Mouse (Mus musculus): ENCODE measurements around the gene Mei1. TPM values are rescaled to one million over a fixed set of nuclear protein-coding genes. Genes with fewer than 3 reads are reported as not detected.

Gene Mei1
- polyA plus RNA-seq, 1 experiment = not detected

- Histone ChIP-seq H3K27me3 (ENCODE audit: control insufficient read depth, insufficient read depth, low read length, poor library complexity, severe bottlenecking) (no peaks in the 10 kb centered on the region), H3K4me1 (ENCODE audit: control insufficient read depth, insufficient read depth, low read length) (peaks cover 2% of the 10 kb centered on the region), H3K9me3 (replicated peaks; ENCODE audit: control insufficient read depth, insufficient read depth, low read length, poor library complexity, severe bottlenecking) (no peaks in the 10 kb centered on the region), H3K9ac (ENCODE audit: low read depth, poor library complexity, severe bottlenecking) (peak within 1 kb of the TSS; percentile 93), H3K36me3 (ENCODE audit: control insufficient read depth, insufficient read depth, low read length, poor library complexity, severe bottlenecking) (peaks cover 21% of the 10 kb centered on the region), H3K4me3 (ENCODE audit: low read depth, low read length) (peak within 1 kb of the TSS; percentile 95), H3K27ac (ENCODE audit: insufficient read depth, low read length) (peak within 1 kb of the TSS; percentile 27; the same call in 1 of the 2 replicates)
- no peak for TF ChIP-seq CTCF (IDR thresholded peaks at IDR 0.05; ENCODE audit: low read depth, low read length)
- TF ChIP-seq POLR2A (IDR thresholded peaks at IDR 0.05; ENCODE audit: insufficient read depth, low read length) = peak; percentile 49
Measured at GRCm38 (mm10) chr15:82047080-82047883, 22.5 kb upstream of the Mei1 start, which contains the start of gene Snu13. TSS of gene Snu13 (minus strand) at chr15:82047598.

GRCm38 (mm10) chr15:82052544-82052943, 17.3 kb upstream of the Mei1 start:
- Histone ChIP-seq H3K9me3 (replicated peaks; ENCODE audit: control insufficient read depth, insufficient read depth, low read length, poor library complexity, severe bottlenecking) (no peaks in the 10 kb centered on the region), H3K9ac (ENCODE audit: low read depth, poor library complexity, severe bottlenecking) (no peak overlapping the region), H3K27me3 (ENCODE audit: control insufficient read depth, insufficient read depth, low read length, poor library complexity, severe bottlenecking) (no peaks in the 10 kb centered on the region), H3K4me3 (ENCODE audit: low read depth, low read length) (no peak overlapping the region), H3K4me1 (ENCODE audit: control insufficient read depth, insufficient read depth, low read length) (no peaks in the 10 kb centered on the region), H3K36me3 (ENCODE audit: control insufficient read depth, insufficient read depth, low read length, poor library complexity, severe bottlenecking) (no peaks in the 10 kb centered on the region), H3K27ac (ENCODE audit: insufficient read depth, low read length) (no peak overlapping the region)
- TF ChIP-seq EP300 (IDR thresholded peaks at IDR 0.05; ENCODE audit: insufficient read depth, low read depth, low read length) (no peak), CTCF (IDR thresholded peaks at IDR 0.05; ENCODE audit: low read depth, low read length) (no peak), POLR2A (IDR thresholded peaks at IDR 0.05; ENCODE audit: insufficient read depth, low read length) (no peak)

- Histone ChIP-seq H3K9me3 (replicated peaks; ENCODE audit: control insufficient read depth, insufficient read depth, low read length, poor library complexity, severe bottlenecking) (no peaks in the 10 kb centered on the region), H3K4me1 (ENCODE audit: control insufficient read depth, insufficient read depth, low read length) (no peaks in the 10 kb centered on the region), H3K4me3 (ENCODE audit: low read depth, low read length) (no peak within 1 kb of the TSS), H3K9ac (ENCODE audit: low read depth, poor library complexity, severe bottlenecking) (no peak within 1 kb of the TSS), H3K27ac (ENCODE audit: insufficient read depth, low read length) (no peak within 1 kb of the TSS), H3K36me3 (ENCODE audit: control insufficient read depth, insufficient read depth, low read length, poor library complexity, severe bottlenecking) (no peaks in the 10 kb centered on the region), H3K27me3 (ENCODE audit: control insufficient read depth, insufficient read depth, low read length, poor library complexity, severe bottlenecking) (peaks cover 6% of the 10 kb centered on the region)
- TF ChIP-seq POLR2A (IDR thresholded peaks at IDR 0.05; ENCODE audit: insufficient read depth, low read length) (no peak), CTCF (IDR thresholded peaks at IDR 0.05; ENCODE audit: low read depth, low read length) (no peak), EP300 (IDR thresholded peaks at IDR 0.05; ENCODE audit: insufficient read depth, low read depth, low read length) (no peak)
Measured at GRCm38 (mm10) chr15:82058719-82059201, 11.0 kb upstream of the Mei1 start, which contains the start of gene 4930407I10Rik. TSS of gene 4930407I10Rik (plus strand) at chr15:82059151.

- Histone ChIP-seq H3K4me1 (ENCODE audit: control insufficient read depth, insufficient read depth, low read length) (no peaks in the 10 kb centered on the region), H3K9ac (ENCODE audit: low read depth, poor library complexity, severe bottlenecking) (no peak overlapping the region), H3K27ac (ENCODE audit: insufficient read depth, low read length) (no peak overlapping the region), H3K36me3 (ENCODE audit: control insufficient read depth, insufficient read depth, low read length, poor library complexity, severe bottlenecking) (no peaks in the 10 kb centered on the region), H3K27me3 (ENCODE audit: control insufficient read depth, insufficient read depth, low read length, poor library complexity, severe bottlenecking) (peaks cover 6% of the 10 kb centered on the region), H3K4me3 (ENCODE audit: low read depth, low read length) (no peak overlapping the region), H3K9me3 (replicated peaks; ENCODE audit: control insufficient read depth, insufficient read depth, low read length, poor library complexity, severe bottlenecking) (no peaks in the 10 kb centered on the region)
- TF ChIP-seq EP300 (IDR thresholded peaks at IDR 0.05; ENCODE audit: insufficient read depth, low read depth, low read length) (no peak), CTCF (IDR thresholded peaks at IDR 0.05; ENCODE audit: low read depth, low read length) (no peak), POLR2A (IDR thresholded peaks at IDR 0.05; ENCODE audit: insufficient read depth, low read length) (no peak)
Measured at GRCm38 (mm10) chr15:82063909-82064308, 5.9 kb upstream of the Mei1 start.

GRCm38 (mm10) chr15:82065511-82065910, 4.3 kb upstream of the Mei1 start:
- TF ChIP-seq EP300 (IDR thresholded peaks at IDR 0.05; ENCODE audit: insufficient read depth, low read depth, low read length) (no peak), POLR2A (IDR thresholded peaks at IDR 0.05; ENCODE audit: insufficient read depth, low read length) (no peak), CTCF (IDR thresholded peaks at IDR 0.05; ENCODE audit: low read depth, low read length) (peak; percentile 71)
- H3K9ac ChIP-seq (ENCODE audit: low read depth, poor library complexity, severe bottlenecking) = 0 out of 2 replicates have a peak overlapping the region, but pooled peaks have one; percentile 7
- H3K4me1 ChIP-seq (ENCODE audit: control insufficient read depth, insufficient read depth, low read length) = no peaks in the 10 kb centered on the region
- no peak overlapping the region for H3K4me3 ChIP-seq (ENCODE audit: low read depth, low read length)
- no peaks in the 10 kb centered on the region; the same call in 1 of the 2 replicates for H3K9me3 ChIP-seq (replicated peaks; ENCODE audit: control insufficient read depth, insufficient read depth, low read length, poor library complexity, severe bottlenecking)
- no peaks in the 10 kb centered on the region for H3K36me3 ChIP-seq (ENCODE audit: control insufficient read depth, insufficient read depth, low read length, poor library complexity, severe bottlenecking)
- peaks cover 10% of the 10 kb centered on the region for H3K27me3 ChIP-seq (ENCODE audit: control insufficient read depth, insufficient read depth, low read length, poor library complexity, severe bottlenecking)
- no peak overlapping the region for H3K27ac ChIP-seq (ENCODE audit: insufficient read depth, low read length)
